Mouse (Mus musculus) midbrain, embryonic 14.5 days (tissue): Measurements from ENCODE around the gene Ephb1. TPM values are rescaled to one million over a fixed set of nuclear protein-coding genes. Genes with fewer than 3 reads are reported as not detected.

Source experiments
- ATAC-seq: fragments of 200-750 bp; cut with Nextera tagmentation; 2 replicates; pipeline ENCODE4 v1.8.0; 2017; ENCODE audit warnings: moderate number of reproducible peaks, moderate library complexity; ENCODE audit not compliant: low FRiP score, low TSS enrichment
- DNase-seq: peaks from one replicate; pipeline ENCODE4 v3.0.0-alpha.2; 2015
- H3K27ac ChIP-seq: fragments of 300-500 bp; sonication (generic); replicated peaks from 2 replicates; pipeline ENCODE4 v1.5.1; 2014; ENCODE audit warnings: mild to moderate bottlenecking, low read depth, low read length, moderate library complexity
- H3K27me3 ChIP-seq: fragments of 300-500 bp; sonication (generic); 2 replicates; pipeline ENCODE4 v1.6.1; 2014; ENCODE audit warnings: low read length, control low read depth, mixed read lengths; ENCODE audit not compliant: control insufficient read depth, insufficient read depth
- H3K36me3 ChIP-seq: fragments of 300-500 bp; sonication (generic); 2 replicates; pipeline ENCODE4 v1.6.1; 2014; ENCODE audit warnings: low read length, control low read depth; ENCODE audit not compliant: control insufficient read depth, insufficient read depth
- H3K4me1 ChIP-seq: fragments of 300-500 bp; sonication (generic); 2 replicates; pipeline ENCODE4 v1.6.1; 2014; ENCODE audit warnings: mild to moderate bottlenecking, antibody characterized with exemption, low read length, control low read depth; ENCODE audit not compliant: control insufficient read depth, insufficient read depth
- H3K4me2 ChIP-seq: fragments of 300-500 bp; sonication (generic); 2 replicates; pipeline ENCODE4 v1.6.1; 2014; ENCODE audit warnings: mild to moderate bottlenecking, low read length, moderate library complexity
- H3K4me3 ChIP-seq: fragments of 300-500 bp; sonication (generic); replicated peaks from 2 replicates; pipeline ENCODE4 v1.5.1; 2014; ENCODE audit warnings: low read depth, low read length
- H3K9ac ChIP-seq: fragments of 300-500 bp; sonication (generic); replicated peaks from 2 replicates; pipeline ENCODE4 v1.6.1; 2014; ENCODE audit warnings: mild to moderate bottlenecking, low read length, moderate library complexity
- H3K9me3 ChIP-seq: fragments of 300-500 bp; sonication (generic); 2 replicates; pipeline ENCODE4 v1.6.1; 2016; ENCODE audit warnings: low read length, control low read depth, mixed read lengths; ENCODE audit not compliant: control insufficient read depth
- WGBS: fragments of 180-500 bp; shearing (Covaris S2); extraction: QIAGEN DNeasy Blood & Tissue Kit; methylation state at CpG from one replicate; pipeline ENCODE4 v1.1.7; 2014; 5-methylcytosine and 5-hydroxymethylcytosine counted together
- polyA plus RNA-seq: library from polyadenylated mRNA; unstranded; fragments of >200 nt; fragmentation: Nextera tagmentation; extraction: Ambion mirVana; gene quantifications from 2 replicates; pipeline ENCODE4 v1.2.1, GENCODE M21; 2014

Gene Ephb1
- polyA plus RNA-seq, 1 experiment from 2014 or later: 93.9 TPM

DNA sequence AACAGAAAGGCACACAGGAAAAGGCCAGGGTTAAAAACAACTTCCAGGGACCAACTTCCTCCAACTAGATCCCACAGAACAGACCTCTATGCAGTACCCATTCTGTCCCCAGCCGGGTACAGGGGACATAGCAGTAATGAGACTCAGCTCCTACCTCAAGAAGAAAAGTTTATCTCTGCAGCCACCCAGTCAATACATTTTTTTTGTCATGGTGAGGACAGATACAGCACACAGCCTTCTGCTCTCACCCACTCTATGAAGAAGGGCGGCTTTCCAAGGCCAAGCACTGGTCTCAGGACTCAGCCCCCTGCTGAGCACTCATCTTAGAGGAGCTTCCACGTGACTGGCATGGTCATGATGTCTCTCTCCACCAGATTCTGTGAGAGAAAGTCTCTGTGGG is 414.3 kb downstream of the Ephb1 start:
- no peaks in the 10 kb centered on the region for H3K9me3 ChIP-seq
- no peaks in the 10 kb centered on the region for H3K27me3 ChIP-seq
- H3K36me3 ChIP-seq: peaks cover 10% of the 10 kb centered on the region
- H3K4me3 ChIP-seq: no peak overlapping the region
- ATAC-seq (no peak), DNase-seq (no peak)
- no peak overlapping the region for H3K9ac ChIP-seq
- 76% methylated on average over 3 of the region's 3 CpGs for WGBS
- peaks cover 10% of the 10 kb centered on the region; the same call in 1 of the 2 replicates for H3K4me1 ChIP-seq
- no peak overlapping the region for H3K4me2 ChIP-seq
- no peak overlapping the region for H3K27ac ChIP-seq

DNA sequence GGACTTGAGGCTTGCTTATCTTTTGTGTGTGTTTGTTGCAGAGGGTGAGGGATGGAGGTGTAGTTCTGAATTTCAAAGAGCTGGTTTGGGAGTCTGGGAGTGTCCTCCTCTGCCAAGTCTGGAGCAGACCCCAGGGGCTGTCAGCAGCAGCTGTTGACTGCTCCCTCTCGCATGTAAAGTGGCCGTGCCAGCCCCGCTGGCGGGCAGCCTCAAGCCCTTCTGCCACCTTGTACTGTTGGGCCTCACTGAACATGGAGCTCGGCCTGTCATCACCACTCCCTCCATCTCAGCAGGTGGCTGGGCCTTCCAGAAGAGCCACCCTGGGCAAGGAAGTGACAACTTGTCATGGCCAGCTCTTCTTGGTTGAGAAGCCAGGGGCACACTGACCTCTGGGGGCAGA is 415.5 kb downstream of the Ephb1 start:
- H3K9ac ChIP-seq: no peak overlapping the region
- H3K4me3 ChIP-seq: no peak overlapping the region
- no peaks in the 10 kb centered on the region for H3K9me3 ChIP-seq
- DNase-seq: peak; percentile 61
- H3K4me2 ChIP-seq: no peak overlapping the region
- H3K36me3 ChIP-seq: peaks cover 14% of the 10 kb centered on the region
- 0 out of 2 replicates have a peak, but pooled peaks have one; percentile 27 for ATAC-seq
- H3K27me3 ChIP-seq: no peaks in the 10 kb centered on the region
- H3K4me1 ChIP-seq: peaks cover 21% of the 10 kb centered on the region
- 30% methylated on average over 5 of the region's 5 CpGs for WGBS
- peak overlapping the region; percentile 53; the same call in 1 of the 2 replicates for H3K27ac ChIP-seq

DNA sequence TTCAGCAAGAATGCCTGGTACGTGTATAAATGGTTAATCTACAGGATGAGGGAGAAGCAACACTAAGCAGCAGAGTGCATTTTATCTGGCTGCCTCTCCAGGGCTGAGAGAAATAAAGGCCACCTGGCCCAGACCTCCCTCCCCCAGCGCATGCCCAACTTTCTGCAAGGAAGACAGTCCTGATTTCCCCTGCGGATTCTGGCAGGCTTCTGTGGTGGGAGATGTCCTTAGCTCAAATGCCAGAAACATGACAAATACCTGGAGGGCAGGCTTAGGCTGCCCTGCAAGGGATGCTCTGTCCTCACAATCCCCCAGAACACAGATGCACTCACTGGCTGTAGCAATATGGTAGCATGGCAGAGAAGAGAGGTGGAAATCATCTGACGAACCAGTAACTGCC is 416.4 kb downstream of the Ephb1 start:
- peaks cover 16% of the 10 kb centered on the region for H3K36me3 ChIP-seq
- ATAC-seq (no peak), DNase-seq (no peak)
- no peaks in the 10 kb centered on the region for H3K9me3 ChIP-seq
- no peak overlapping the region for H3K4me3 ChIP-seq
- no peak overlapping the region for H3K9ac ChIP-seq
- WGBS: 80% methylated on average over 4 of the region's 4 CpGs
- peaks cover 18% of the 10 kb centered on the region for H3K4me1 ChIP-seq
- no peaks in the 10 kb centered on the region for H3K27me3 ChIP-seq
- H3K4me2 ChIP-seq: no peak overlapping the region
- H3K27ac ChIP-seq: no peak overlapping the region

DNA sequence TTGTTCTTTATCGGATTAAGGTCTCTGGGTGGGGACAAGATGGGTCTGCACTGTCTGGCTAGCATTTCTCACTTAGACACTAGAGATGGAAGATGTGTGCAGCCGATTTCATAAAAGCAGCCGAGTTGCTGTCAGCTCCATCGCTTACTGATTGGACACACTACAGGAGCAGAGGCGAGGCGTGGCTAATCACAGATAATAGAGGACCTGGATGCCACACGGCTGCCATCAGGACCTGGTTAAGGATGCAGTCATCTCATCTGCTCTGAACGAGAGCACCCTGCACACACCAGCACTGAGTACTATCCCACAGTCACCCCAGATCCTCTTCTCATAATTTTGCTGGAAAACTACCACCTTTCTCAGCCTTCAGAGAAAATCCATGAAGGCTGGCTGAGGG is 419.6 kb downstream of the Ephb1 start:
- Histone ChIP-seq H3K27ac (peak overlapping the region; percentile 74), H3K9ac (peak overlapping the region; percentile 21; the same call in 1 of the 2 replicates), H3K4me1 (peaks cover 17% of the 10 kb centered on the region), H3K9me3 (no peaks in the 10 kb centered on the region), H3K4me2 (no peak overlapping the region), H3K36me3 (peaks cover 20% of the 10 kb centered on the region), H3K4me3 (no peak overlapping the region), H3K27me3 (no peaks in the 10 kb centered on the region)
- peak; percentile 52 for DNase-seq
- WGBS: 19% methylated on average over 8 of the region's 8 CpGs
- ATAC-seq: no peak; the same call in 1 of the 2 replicates

DNA sequence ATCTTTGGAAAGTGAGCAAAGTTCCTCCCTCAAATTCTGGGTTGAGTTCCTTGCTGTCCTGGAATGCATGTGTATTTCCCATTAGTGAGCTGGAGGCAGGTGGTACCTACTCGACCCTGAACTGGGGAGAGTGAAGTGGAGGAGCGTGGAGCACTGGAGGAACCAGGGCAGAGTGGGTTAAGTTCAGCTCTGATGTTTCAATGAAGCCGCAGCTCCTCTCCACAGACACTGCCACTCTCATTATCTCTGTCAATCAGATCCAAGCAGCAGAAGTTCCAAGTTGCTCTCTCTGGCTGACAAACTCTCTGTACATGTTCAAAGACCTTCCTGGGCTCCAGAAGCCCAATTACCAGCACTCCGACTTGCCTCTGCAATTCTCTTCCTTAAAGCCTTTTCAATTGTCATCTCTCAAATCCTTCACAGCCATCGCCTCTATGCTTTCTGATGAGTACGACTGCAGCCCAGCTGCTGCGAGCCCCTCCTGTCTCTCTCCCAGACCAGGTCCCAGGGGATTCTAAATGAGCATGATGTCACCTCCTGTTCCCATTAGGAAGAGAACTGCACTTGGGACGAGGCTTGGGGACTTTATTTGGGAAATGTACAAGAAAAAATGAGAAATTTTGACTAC is 420.4 kb downstream of the Ephb1 start:
- Histone ChIP-seq H3K36me3 (peaks cover 23% of the 10 kb centered on the region), H3K4me1 (peaks cover 17% of the 10 kb centered on the region), H3K4me2 (no peak overlapping the region), H3K9ac (no peak overlapping the region), H3K4me3 (no peak overlapping the region), H3K9me3 (no peaks in the 10 kb centered on the region), H3K27ac (peak overlapping the region; percentile 74), H3K27me3 (no peaks in the 10 kb centered on the region)
- DNase-seq: peak; percentile 69
- ATAC-seq: no peak
- 33% methylated on average over 8 of the region's 8 CpGs for WGBS

DNA sequence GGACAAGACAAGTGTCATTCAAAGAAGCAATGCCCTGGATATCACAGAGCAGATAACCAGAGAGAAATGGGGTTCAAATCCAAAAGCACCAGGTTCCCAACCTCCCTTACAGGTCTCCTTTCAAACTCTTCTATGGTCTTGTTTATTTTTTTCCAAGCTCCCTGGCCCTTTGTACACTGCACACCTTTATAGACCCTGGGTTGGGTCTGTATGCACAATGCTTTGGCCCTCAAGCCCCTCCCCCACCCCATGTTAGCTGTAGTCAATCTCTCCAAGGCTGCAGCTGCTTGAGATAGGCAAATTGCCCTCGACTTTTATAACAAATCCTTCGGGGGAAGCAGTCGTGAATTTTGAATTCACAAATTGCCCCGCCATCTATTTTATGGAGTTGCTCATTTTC is 429.7 kb downstream of the Ephb1 start:
- ATAC-seq: no peak
- no peaks in the 10 kb centered on the region for H3K27me3 ChIP-seq

DNA sequence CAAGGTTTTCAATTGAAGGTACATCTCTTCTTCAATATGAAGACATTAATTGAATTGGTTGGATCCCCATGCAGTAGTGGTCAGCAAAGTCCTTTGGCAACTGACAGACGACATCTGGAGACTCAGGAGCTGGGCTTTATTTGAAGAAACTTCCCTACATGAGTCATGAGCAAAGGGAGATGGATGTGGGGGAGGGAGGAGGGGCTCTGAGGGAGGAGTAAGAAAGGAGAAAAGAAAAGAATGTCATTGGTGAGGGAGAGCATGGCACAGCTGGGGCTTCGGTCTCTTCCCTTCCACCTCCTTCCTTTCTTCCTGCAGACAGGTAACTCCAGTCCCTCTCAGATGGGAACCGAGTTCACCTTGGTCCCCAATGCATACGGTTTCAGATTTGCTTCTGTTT is 431.6 kb downstream of the Ephb1 start:
- DNase-seq (no peak), ATAC-seq (no peak)
- Histone ChIP-seq H3K4me1 (no peaks in the 10 kb centered on the region), H3K36me3 (peaks cover 35% of the 10 kb centered on the region), H3K27ac (no peak overlapping the region), H3K4me3 (no peak overlapping the region), H3K9me3 (no peaks in the 10 kb centered on the region), H3K27me3 (no peaks in the 10 kb centered on the region), H3K9ac (no peak overlapping the region), H3K4me2 (no peak overlapping the region)
- 79% methylated on average over 4 of the region's 4 CpGs for WGBS

More for the DNA sequence above, 429.7 kb downstream of the Ephb1 start:
- Histone ChIP-seq H3K9ac (no peak overlapping the region), H3K9me3 (no peaks in the 10 kb centered on the region), H3K27ac (no peak overlapping the region), H3K4me3 (no peak overlapping the region), H3K4me1 (no peaks in the 10 kb centered on the region), H3K36me3 (peaks cover 44% of the 10 kb centered on the region), H3K4me2 (no peak overlapping the region)
- DNase-seq: no peak
- 57% methylated on average over 4 of the region's 4 CpGs for WGBS

DNA sequence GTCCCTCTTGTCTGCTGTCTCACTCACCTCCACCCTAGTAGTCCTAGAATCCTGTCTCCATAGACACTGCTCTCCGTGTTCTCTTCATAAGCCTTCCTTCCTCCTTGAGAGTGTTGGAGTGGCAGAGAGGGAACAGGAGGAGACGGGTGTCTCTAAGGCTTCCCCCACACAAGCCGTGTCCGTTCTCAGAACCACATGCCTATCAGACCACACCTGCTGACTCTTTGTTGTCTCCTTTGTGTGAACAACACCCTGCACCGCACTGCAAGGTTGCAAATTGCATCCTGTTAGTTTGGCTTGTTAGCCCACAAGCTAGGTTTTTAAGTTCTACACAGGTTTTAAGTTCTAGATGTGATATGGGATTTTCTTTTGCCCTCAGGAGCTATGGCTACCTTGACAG is 435.2 kb downstream of the Ephb1 start:
- Histone ChIP-seq H3K4me3 (no peak overlapping the region), H3K36me3 (peaks cover 18% of the 10 kb centered on the region; the same call in 1 of the 2 replicates), H3K9ac (no peak overlapping the region), H3K27me3 (no peaks in the 10 kb centered on the region), H3K4me2 (no peak overlapping the region), H3K4me1 (no peaks in the 10 kb centered on the region), H3K27ac (no peak overlapping the region), H3K9me3 (no peaks in the 10 kb centered on the region)
- ATAC-seq (no peak), DNase-seq (no peak)
- WGBS: 87% methylated on average over 5 of the region's 5 CpGs

DNA sequence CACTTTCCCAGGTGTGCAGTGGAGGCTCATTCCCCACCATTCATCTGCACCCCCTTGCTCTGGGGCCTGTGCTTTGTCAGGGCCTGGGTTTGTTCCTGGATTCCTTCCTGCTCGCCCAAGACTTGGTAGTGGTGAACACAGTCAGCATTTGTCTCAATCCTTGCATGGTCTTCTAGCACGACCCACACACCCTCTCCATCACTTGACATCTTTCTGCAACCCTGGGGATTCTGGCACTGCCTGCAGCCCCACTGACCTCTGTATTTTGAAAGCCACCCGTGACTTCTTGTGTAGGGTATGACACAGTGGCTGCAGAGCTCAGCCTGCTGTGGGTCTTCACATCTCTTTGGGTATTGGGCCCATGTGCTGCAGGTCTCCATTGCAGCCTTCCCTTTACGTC is 435.7 kb downstream of the Ephb1 start:
- Histone ChIP-seq H3K36me3 (peaks cover 18% of the 10 kb centered on the region; the same call in 1 of the 2 replicates), H3K27me3 (no peaks in the 10 kb centered on the region), H3K9ac (no peak overlapping the region), H3K4me3 (no peak overlapping the region), H3K27ac (no peak overlapping the region), H3K4me1 (no peaks in the 10 kb centered on the region), H3K9me3 (no peaks in the 10 kb centered on the region), H3K4me2 (no peak overlapping the region)
- ATAC-seq (no peak), DNase-seq (no peak)
- 88% methylated on average over 4 of the region's 4 CpGs for WGBS
